Mouse (Mus musculus): ENCODE results near the gene Faim2. TPM values are rescaled to one million over a fixed set of nuclear protein-coding genes. Genes with fewer than 3 reads are reported as not detected.

Faim2 gene
- polyA plus RNA-seq, 1 experiment from 2014 or later: 0.29 TPM

DNA sequence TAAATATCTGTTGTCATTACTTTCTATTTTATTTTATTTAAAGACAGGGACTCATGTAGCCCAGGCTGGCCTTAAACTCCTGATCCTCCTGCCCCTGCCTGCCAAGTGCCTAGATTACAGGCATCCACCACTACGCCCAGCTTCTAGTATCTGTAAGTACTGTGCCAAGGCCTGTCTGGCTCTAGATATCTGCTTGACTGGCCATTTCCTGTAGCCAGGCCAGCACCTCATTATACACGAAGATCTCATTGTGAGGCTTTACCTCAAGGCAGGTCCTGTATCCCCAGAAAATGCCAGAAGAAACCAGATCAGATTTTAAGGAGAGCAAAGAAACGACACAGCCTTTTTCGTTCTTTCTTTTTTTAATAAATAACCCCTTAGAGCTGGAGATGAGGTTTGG is 58.2 kb downstream of the Faim2 start:
- Histone ChIP-seq H3K4me3 (ENCODE audit: low read depth, low read length) (no peak overlapping the region), H3K9me3 (ENCODE audit: control insufficient read depth, low read depth, low read length) (no peaks in the 10 kb centered on the region), H3K27me3 (ENCODE audit: control insufficient read depth, insufficient read depth, low read length) (no peaks in the 10 kb centered on the region), H3K36me3 (ENCODE audit: control insufficient read depth, insufficient read depth, low read length) (no peaks in the 10 kb centered on the region), H3K4me2 (replicated peaks; ENCODE audit: low read depth, low read length) (no peak overlapping the region), H3K9ac (replicated peaks; ENCODE audit: low read depth, low read length) (no peak overlapping the region), H3K4me1 (ENCODE audit: control insufficient read depth, insufficient read depth, low read length) (peaks cover 5% of the 10 kb centered on the region; the same call in 1 of the 2 replicates), H3K27ac (ENCODE audit: low read length) (no peak overlapping the region)
- WGBS: 94% methylated on average over 4 of the region's 4 CpGs
- no peak for ATAC-seq (ENCODE audit: insufficient number of reproducible peaks, insufficient read depth, low FRiP score, low read depth)

DNA sequence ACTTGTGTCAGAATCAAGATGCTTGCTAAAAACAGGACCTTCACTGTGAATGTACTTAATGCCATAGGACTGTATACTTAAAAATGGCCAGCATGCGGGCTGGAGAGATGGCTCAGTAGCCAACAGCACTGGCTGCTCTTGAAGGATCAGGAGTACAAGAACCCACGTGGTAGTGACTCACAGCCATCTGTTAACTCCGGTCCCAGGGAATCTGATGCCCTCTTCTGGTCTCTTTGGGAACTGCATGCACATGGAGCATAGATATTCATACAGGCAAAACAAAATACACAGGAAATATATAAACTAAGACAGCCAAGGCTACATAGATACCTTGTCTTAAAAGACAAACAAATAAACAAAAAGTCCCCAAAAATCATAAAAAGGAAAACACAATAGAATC is 58.9 kb downstream of the Faim2 start:
- H3K27me3 ChIP-seq (ENCODE audit: control insufficient read depth, insufficient read depth, low read length): no peaks in the 10 kb centered on the region
- no peak overlapping the region for H3K4me2 ChIP-seq (replicated peaks; ENCODE audit: low read depth, low read length)
- H3K36me3 ChIP-seq (ENCODE audit: control insufficient read depth, insufficient read depth, low read length): no peaks in the 10 kb centered on the region
- no peak overlapping the region for H3K27ac ChIP-seq (ENCODE audit: low read length)
- WGBS: 42% methylated on average over 3 of the region's 3 CpGs
- H3K4me3 ChIP-seq (ENCODE audit: low read depth, low read length): no peak overlapping the region
- ATAC-seq (ENCODE audit: insufficient number of reproducible peaks, insufficient read depth, low FRiP score, low read depth): no peak
- H3K4me1 ChIP-seq (ENCODE audit: control insufficient read depth, insufficient read depth, low read length): peaks cover 5% of the 10 kb centered on the region; the same call in 1 of the 2 replicates
- H3K9ac ChIP-seq (replicated peaks; ENCODE audit: low read depth, low read length): no peak overlapping the region
- no peaks in the 10 kb centered on the region for H3K9me3 ChIP-seq (ENCODE audit: control insufficient read depth, low read depth, low read length)

DNA sequence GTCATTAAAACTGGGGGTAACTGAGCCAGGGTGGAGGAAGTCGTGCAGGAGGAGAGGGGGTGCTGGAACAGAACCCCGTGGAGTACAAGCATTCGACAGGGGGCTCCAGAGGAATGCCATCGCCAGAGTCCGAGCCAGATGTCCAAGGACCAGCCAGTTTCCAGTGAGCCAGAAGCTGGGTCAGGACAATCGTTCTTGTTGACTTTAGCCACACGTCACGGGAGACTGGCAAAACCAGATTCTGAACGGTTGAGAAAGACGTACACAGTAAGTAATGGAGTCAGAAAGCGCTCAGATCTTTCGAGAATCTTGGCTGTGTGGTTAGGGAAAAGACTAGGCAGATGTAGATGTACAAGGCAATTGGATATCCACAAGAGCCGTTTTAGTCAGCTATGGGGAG is 64.8 kb downstream of the Faim2 start:
- H3K27ac ChIP-seq (ENCODE audit: low read length): no peak overlapping the region
- 0 out of 2 replicates have a peak overlapping the region, but pooled peaks have one; percentile 15 for H3K4me2 ChIP-seq (replicated peaks; ENCODE audit: low read depth, low read length)
- no peaks in the 10 kb centered on the region for H3K36me3 ChIP-seq (ENCODE audit: control insufficient read depth, insufficient read depth, low read length)
- no peak overlapping the region for H3K4me3 ChIP-seq (ENCODE audit: low read depth, low read length)
- WGBS: 60% methylated on average over 13 of the region's 13 CpGs
- 0 out of 2 replicates have a peak, but pooled peaks cover 4% of the 10 kb centered on the region for H3K4me1 ChIP-seq (ENCODE audit: control insufficient read depth, insufficient read depth, low read length)
- H3K9me3 ChIP-seq (ENCODE audit: control insufficient read depth, low read depth, low read length): no peaks in the 10 kb centered on the region
- H3K27me3 ChIP-seq (ENCODE audit: control insufficient read depth, insufficient read depth, low read length): no peaks in the 10 kb centered on the region
- ATAC-seq (ENCODE audit: insufficient number of reproducible peaks, insufficient read depth, low FRiP score, low read depth): no peak
- no peak overlapping the region for H3K9ac ChIP-seq (replicated peaks; ENCODE audit: low read depth, low read length)

DNA sequence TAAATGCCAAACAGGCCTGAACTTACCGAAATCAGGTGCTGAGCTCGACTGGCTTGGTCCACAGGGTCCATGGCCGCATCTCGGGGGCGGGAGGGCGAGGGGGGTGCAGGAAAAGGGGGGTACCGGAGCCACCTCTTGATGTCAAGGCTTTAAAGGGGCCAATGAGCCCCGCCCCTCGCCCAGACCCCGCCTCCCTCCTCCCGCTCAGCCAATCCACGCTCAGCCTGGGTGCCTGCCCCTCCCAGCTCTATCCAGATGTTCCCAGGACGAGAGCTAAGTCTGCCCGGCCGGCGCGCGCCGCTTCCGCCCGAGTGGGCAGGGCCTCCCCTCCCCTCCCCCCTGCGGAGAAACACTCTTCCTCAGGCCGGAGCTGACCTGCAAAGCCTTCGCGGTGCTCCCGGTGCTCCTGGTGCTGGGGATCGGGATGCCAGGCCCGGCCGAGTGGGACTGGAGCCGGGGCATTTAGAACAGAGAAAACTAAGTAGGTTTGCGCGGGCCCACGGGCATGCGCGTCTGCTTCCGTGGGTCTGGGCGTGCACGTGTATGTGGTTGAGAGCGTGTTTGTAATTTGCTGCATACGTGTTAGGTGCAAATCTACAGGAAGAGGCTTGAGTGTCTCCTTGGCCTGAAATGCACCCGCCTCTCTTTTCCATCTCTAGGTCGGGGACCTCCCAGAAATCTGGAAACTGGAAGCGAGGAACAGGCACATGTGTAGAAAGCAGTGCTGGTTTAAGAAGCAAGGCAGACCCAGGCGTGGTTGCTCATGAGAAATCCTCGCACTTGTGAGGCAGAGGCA is 70.2 kb downstream of the Faim2 start, which contains the start of gene Nckap5l:
Gene Nckap5l (minus strand): TSS at position 143 of the 796 bp plus-strand sequence.
- H3K36me3 ChIP-seq (ENCODE audit: control insufficient read depth, insufficient read depth, low read length): peaks cover 3% of the 10 kb centered on the region; the same call in 1 of the 2 replicates
- H3K4me1 ChIP-seq (ENCODE audit: control insufficient read depth, insufficient read depth, low read length): peaks cover 24% of the 10 kb centered on the region
- under 1% methylated on average over 38 of the region's 45 CpGs for WGBS
- ATAC-seq (ENCODE audit: insufficient number of reproducible peaks, insufficient read depth, low FRiP score, low read depth): peak; percentile 96
- H3K9ac ChIP-seq (replicated peaks; ENCODE audit: low read depth, low read length): peak within 1 kb of the TSS; percentile 64
- H3K4me2 ChIP-seq (replicated peaks; ENCODE audit: low read depth, low read length): peak within 1 kb of the TSS; percentile 72
- no peaks in the 10 kb centered on the region for H3K27me3 ChIP-seq (ENCODE audit: control insufficient read depth, insufficient read depth, low read length)
- H3K9me3 ChIP-seq (ENCODE audit: control insufficient read depth, low read depth, low read length): no peaks in the 10 kb centered on the region
- peak within 1 kb of the TSS; percentile 84 for H3K4me3 ChIP-seq (ENCODE audit: low read depth, low read length)
- H3K27ac ChIP-seq (ENCODE audit: low read length): peak within 1 kb of the TSS; percentile 93

DNA sequence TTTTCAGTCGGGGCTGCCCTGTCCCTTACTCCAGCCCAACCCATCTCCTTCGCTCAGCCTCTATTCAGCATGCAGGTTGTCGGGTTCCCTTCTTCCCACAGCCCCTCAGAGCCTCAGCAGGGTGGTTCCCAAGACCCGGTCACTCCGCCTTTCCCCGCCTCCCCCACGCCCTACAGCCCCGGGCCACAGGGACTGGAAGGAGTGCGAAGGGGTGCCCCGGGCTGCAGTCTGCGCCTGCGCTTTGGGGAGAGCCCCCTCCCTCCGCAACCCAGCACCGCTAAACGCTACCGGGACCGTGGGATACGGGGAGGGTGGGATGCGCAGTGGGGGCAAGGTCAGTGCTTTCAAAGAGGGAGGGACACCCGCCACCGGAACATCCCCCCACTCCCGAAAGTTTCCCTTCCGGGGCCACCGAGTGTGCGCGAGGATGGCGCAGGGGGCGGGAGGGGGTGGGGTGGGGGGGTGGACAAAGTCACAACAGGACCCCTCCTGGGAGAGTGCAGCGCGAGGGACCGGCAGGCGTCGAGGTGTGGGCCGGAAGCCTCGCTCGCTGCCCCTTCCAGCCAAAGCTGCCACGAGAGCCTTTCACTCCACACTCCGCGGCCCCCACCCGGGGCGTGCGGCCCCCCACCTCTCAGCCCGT is 70.9 kb downstream of the Faim2 start:
- Histone ChIP-seq H3K27ac (ENCODE audit: low read length) (peak overlapping the region; percentile 93), H3K4me3 (ENCODE audit: low read depth, low read length) (peak overlapping the region; percentile 84), H3K4me1 (ENCODE audit: control insufficient read depth, insufficient read depth, low read length) (peaks cover 24% of the 10 kb centered on the region), H3K36me3 (ENCODE audit: control insufficient read depth, insufficient read depth, low read length) (peaks cover 4% of the 10 kb centered on the region; the same call in 1 of the 2 replicates), H3K4me2 (replicated peaks; ENCODE audit: low read depth, low read length) (peak overlapping the region; percentile 72), H3K9me3 (ENCODE audit: control insufficient read depth, low read depth, low read length) (no peaks in the 10 kb centered on the region), H3K27me3 (ENCODE audit: control insufficient read depth, insufficient read depth, low read length) (no peaks in the 10 kb centered on the region), H3K9ac (replicated peaks; ENCODE audit: low read depth, low read length) (peak overlapping the region; percentile 64)
- under 1% methylated on average over 38 of the region's 43 CpGs for WGBS
- ATAC-seq (ENCODE audit: insufficient number of reproducible peaks, insufficient read depth, low FRiP score, low read depth): peak; percentile 80

DNA sequence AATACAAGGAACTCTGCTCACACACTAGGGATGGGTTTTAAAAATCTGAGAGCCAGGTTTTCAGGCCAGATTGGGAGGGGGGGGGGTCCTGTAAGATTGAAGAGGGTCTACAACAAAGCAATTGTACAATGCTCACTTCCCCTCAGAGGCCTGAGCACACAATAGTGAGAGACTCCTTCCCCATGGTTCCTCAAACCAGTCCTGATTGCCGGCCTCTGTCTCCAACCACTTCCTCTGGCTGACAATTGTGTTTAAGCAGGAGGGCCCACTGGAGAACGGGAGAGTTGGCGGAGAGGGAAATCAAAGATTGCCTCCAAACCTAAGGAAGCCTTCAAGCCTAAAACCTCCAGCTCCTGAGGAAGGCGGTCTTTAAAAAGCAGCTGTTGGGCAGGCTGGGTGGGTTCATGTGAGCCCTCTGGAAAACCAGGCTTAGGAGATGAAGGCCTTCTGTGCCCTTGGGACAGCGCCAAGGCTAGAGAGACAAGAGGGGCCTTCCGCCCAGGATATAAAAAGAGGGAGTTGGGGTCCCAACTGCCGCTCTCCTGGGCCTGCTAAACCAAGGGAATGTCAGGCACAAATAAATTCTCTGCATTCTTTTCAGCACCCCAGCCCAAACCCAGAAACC is 71.5 kb downstream of the Faim2 start:
- peak overlapping the region; percentile 64 for H3K9ac ChIP-seq (replicated peaks; ENCODE audit: low read depth, low read length)
- peak overlapping the region; percentile 93; the same call in 1 of the 2 replicates for H3K27ac ChIP-seq (ENCODE audit: low read length)
- ATAC-seq (ENCODE audit: insufficient number of reproducible peaks, insufficient read depth, low FRiP score, low read depth): no peak
- peaks cover 29% of the 10 kb centered on the region for H3K4me1 ChIP-seq (ENCODE audit: control insufficient read depth, insufficient read depth, low read length)
- no peaks in the 10 kb centered on the region for H3K27me3 ChIP-seq (ENCODE audit: control insufficient read depth, insufficient read depth, low read length)
- peak overlapping the region; percentile 84 for H3K4me3 ChIP-seq (ENCODE audit: low read depth, low read length)
- no peaks in the 10 kb centered on the region for H3K9me3 ChIP-seq (ENCODE audit: control insufficient read depth, low read depth, low read length)
- H3K4me2 ChIP-seq (replicated peaks; ENCODE audit: low read depth, low read length): peak overlapping the region; percentile 72
- 18% methylated on average over 7 of the region's 7 CpGs for WGBS
- peaks cover 4% of the 10 kb centered on the region; the same call in 1 of the 2 replicates for H3K36me3 ChIP-seq (ENCODE audit: control insufficient read depth, insufficient read depth, low read length)

DNA sequence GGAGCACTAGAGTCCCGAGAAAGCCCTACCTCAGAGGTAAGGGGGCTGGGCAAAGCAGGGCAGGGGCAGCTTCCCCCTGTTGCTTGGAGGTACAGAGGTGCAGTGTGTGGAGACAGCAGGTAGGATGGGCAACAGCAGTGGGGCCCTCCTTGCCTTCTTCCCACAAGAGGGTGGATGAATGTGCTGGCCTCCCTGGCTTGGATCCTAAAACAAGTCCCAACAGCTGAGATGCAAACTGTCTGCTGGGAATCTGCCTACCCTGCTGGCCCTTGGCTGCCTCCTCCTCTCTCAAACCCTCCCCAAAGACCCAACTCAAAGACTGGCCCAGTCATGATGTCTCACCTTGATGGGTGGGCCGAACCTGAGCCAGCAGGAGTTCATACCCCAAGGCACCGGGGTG is 72.5 kb downstream of the Faim2 start:
- Histone ChIP-seq H3K4me2 (replicated peaks; ENCODE audit: low read depth, low read length) (peak overlapping the region; percentile 72; the same call in 1 of the 2 replicates), H3K4me1 (ENCODE audit: control insufficient read depth, insufficient read depth, low read length) (peaks cover 29% of the 10 kb centered on the region), H3K27me3 (ENCODE audit: control insufficient read depth, insufficient read depth, low read length) (no peaks in the 10 kb centered on the region), H3K9me3 (ENCODE audit: control insufficient read depth, low read depth, low read length) (no peaks in the 10 kb centered on the region), H3K9ac (replicated peaks; ENCODE audit: low read depth, low read length) (no peak overlapping the region), H3K4me3 (ENCODE audit: low read depth, low read length) (no peak overlapping the region), H3K27ac (ENCODE audit: low read length) (no peak overlapping the region), H3K36me3 (ENCODE audit: control insufficient read depth, insufficient read depth, low read length) (peaks cover 4% of the 10 kb centered on the region; the same call in 1 of the 2 replicates)
- no peak for ATAC-seq (ENCODE audit: insufficient number of reproducible peaks, insufficient read depth, low FRiP score, low read depth)
- WGBS: 68% methylated on average over 3 of the region's 3 CpGs

DNA sequence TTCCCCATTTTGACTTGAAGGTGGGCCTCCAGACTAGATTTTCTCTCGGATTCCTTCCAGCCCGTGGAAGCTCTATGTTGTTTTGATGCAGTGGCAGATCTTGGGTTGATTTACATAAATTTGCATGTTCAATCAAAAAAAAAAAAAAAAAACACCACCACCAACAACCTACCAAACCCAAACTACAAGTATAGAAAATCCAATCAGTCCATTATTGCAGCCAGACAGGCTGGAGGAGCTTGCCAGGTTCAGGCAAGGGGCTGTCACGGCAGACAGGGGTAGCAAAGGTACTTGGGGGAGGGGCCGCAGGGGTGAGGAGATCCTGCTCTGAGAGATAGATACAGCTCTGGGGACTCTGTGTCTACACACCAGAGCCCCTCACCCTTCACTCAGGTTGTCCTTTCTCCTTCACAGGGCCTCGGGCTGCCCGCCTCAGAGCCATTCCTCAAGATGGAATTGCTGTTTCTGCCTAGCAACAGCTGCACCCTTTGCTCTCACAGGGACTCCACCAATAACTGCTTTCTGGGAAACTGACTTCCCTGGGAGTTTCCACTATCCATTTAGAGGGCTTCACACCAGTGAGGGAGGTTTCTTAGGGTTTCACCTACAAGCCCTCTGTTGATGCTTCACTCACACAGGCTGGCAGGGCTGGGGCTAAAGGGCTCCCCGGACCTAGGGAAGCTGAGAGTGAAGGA is 73.2 kb downstream of the Faim2 start:
- Histone ChIP-seq H3K9ac (replicated peaks; ENCODE audit: low read depth, low read length) (no peak overlapping the region), H3K4me1 (ENCODE audit: control insufficient read depth, insufficient read depth, low read length) (peaks cover 29% of the 10 kb centered on the region), H3K27ac (ENCODE audit: low read length) (no peak overlapping the region), H3K9me3 (ENCODE audit: control insufficient read depth, low read depth, low read length) (no peaks in the 10 kb centered on the region), H3K27me3 (ENCODE audit: control insufficient read depth, insufficient read depth, low read length) (no peaks in the 10 kb centered on the region), H3K36me3 (ENCODE audit: control insufficient read depth, insufficient read depth, low read length) (peaks cover 4% of the 10 kb centered on the region; the same call in 1 of the 2 replicates), H3K4me2 (replicated peaks; ENCODE audit: low read depth, low read length) (no peak overlapping the region), H3K4me3 (ENCODE audit: low read depth, low read length) (no peak overlapping the region)
- 82% methylated on average over 7 of the region's 7 CpGs for WGBS
- ATAC-seq (ENCODE audit: insufficient number of reproducible peaks, insufficient read depth, low FRiP score, low read depth): no peak

All from stomach, embryonic 14.5 days (tissue).